Mouse (Mus musculus): Measurements from ENCODE around the gene Gm20661. TPM values are rescaled to one million over a fixed set of nuclear protein-coding genes. Genes with fewer than 3 reads are reported as not detected.

Gene Gm20661
- polyA plus RNA-seq (2017; shearing (Covaris generic)) = under 1 TPM in 1 of 2 experiments, not detected in 1; 0.38 TPM

GRCm38 (mm10) chr9:107982681-107983346 is at the start of gene Gm20661:
Gene Gm20661, plus strand, starts transcription at chr9:107983058.

GRCm38 (mm10) chr9:107935374-107935773 is 47.5 kb upstream of the Gm20661 start, which contains the start of gene Camkv:
Gene Camkv, plus strand, starts transcription at chr9:107935674.

GRCm38 (mm10) chr9:107949922-107950235 is 33.0 kb upstream of the Gm20661 start, which contains the start of gene Traip:
Gene Traip, plus strand, starts transcription at chr9:107950136.

GRCm38 (mm10) chr9:107975399-107976386 is 7.2 kb upstream of the Gm20661 start, which contains the start of gene Uba7:
Gene Uba7, plus strand, starts transcription at chr9:107975505.

GRCm38 (mm10) chr9:107985131-107986119 is 2.6 kb downstream of the Gm20661 start, which contains the start of gene Inka1:
Gene Inka1, minus strand, starts transcription at chr9:107985879.

GRCm38 (mm10) chr9:107992197-107992596 is 9.3 kb downstream of the Gm20661 start, which contains the start of gene Cdhr4:
Gene Cdhr4, plus strand, starts transcription at chr9:107992497.

GRCm38 (mm10) chr9:107996049-107996448 is 13.2 kb downstream of the Gm20661 start, which contains the start of gene Gm20662:
Gene Gm20662, plus strand, starts transcription at chr9:107996349.

GRCm38 (mm10) chr9:108001922-108002770 is 19.3 kb downstream of the Gm20661 start, which contains the start of gene Ip6k1:
Gene Ip6k1, plus strand, starts transcription at chr9:108002501.

Other genes starting within 250 kb of the Gm20661 start
- 100 to 1,000 TPM; 250 to 272 TPM for gene Rbm5, start 212.1 kb upstream of the Gm20661 start, polyA plus RNA-seq (2017; shearing (Covaris generic))
- gene Rbm6, start 109.8 kb upstream of the Gm20661 start, polyA plus RNA-seq (2017; shearing (Covaris generic)) = 10 to 100 TPM; 72.7 to 84.1 TPM
- gene Mon1a, start 94.9 kb upstream of the Gm20661 start, polyA plus RNA-seq (2017; shearing (Covaris generic)) = 10 to 100 TPM; 15.3 to 27.2 TPM
- not detected for gene Mst1r, start 76.2 kb upstream of the Gm20661 start, polyA plus RNA-seq (2017; shearing (Covaris generic))
- not detected for gene Actl11, start 54.6 kb upstream of the Gm20661 start, polyA plus RNA-seq (2017; shearing (Covaris generic))
- gene Camkv, start 47.4 kb upstream of the Gm20661 start, polyA plus RNA-seq (2017; shearing (Covaris generic)) = under 1 TPM in 1 of 2 experiments, not detected in 1; 0.60 TPM
- 1 to 10 TPM; 6.5 to 7.3 TPM for gene Traip, start 32.9 kb upstream of the Gm20661 start, polyA plus RNA-seq (2017; shearing (Covaris generic))
- 100 to 1,000 TPM; 200 to 283 TPM for gene Uba7, start 7.6 kb upstream of the Gm20661 start, polyA plus RNA-seq (2017; shearing (Covaris generic))
- gene Inka1, start 2.8 kb downstream of the Gm20661 start, polyA plus RNA-seq (2017; shearing (Covaris generic)) = 1 to 10 TPM; 1.1 to 3.2 TPM
- gene Cdhr4, start 9.4 kb downstream of the Gm20661 start, polyA plus RNA-seq (2017; shearing (Covaris generic)) = 1 to 10 TPM in 1 of 2 experiments, under 1 TPM in 1; 0.26 to 4.9 TPM
- under 1 TPM in 1 of 2 experiments, not detected in 1; 0.15 TPM for gene Gm20662, start 13.3 kb downstream of the Gm20661 start, polyA plus RNA-seq (2017; shearing (Covaris generic))
- gene Ip6k1, start 19.4 kb downstream of the Gm20661 start, polyA plus RNA-seq (2017; shearing (Covaris generic)) = 100 to 1,000 TPM in 1 of 2 experiments, 10 to 100 TPM in 1; 86.8 to 112 TPM
- 10 to 100 TPM; 28.8 to 40.7 TPM for gene Gmppb, start 66.2 kb downstream of the Gm20661 start, polyA plus RNA-seq (2017; shearing (Covaris generic))
- gene Amigo3, start 70.1 kb downstream of the Gm20661 start, polyA plus RNA-seq (2017; shearing (Covaris generic)) = 1 to 10 TPM; 3.1 to 3.9 TPM
- 1 to 10 TPM; 1.9 to 2.6 TPM for gene Mst1, start 97.4 kb downstream of the Gm20661 start, polyA plus RNA-seq (2017; shearing (Covaris generic))
- 100 to 1,000 TPM; 113 to 120 TPM for gene Rnf123, start 100.3 kb downstream of the Gm20661 start, polyA plus RNA-seq (2017; shearing (Covaris generic))
- gene Apeh, start 111.5 kb downstream of the Gm20661 start, polyA plus RNA-seq (2017; shearing (Covaris generic)) = 100 to 1,000 TPM in 1 of 2 experiments, 10 to 100 TPM in 1; 68.9 to 107 TPM
- gene Bsn, start 207.3 kb downstream of the Gm20661 start, polyA plus RNA-seq (2017; shearing (Covaris generic)) = under 1 TPM; 0.18 to 0.83 TPM

Data from activated CD4-positive, CD25-positive, alpha-beta regulatory T cell (primary cell).